Mouse (Mus musculus) lung, postnatal 4 days (tissue): ENCODE data around the gene Kcnj12.

Experiments used
- DNase-seq, 2 experiments: peaks; one replicate each; pipeline ENCODE4 v3.0.0; 2021

Kcnj12 gene

GRCm38 (mm10) chr11:61111472-61111871 lies 89.1 kb downstream of the Kcnj12 start:
- DNase-seq: no peak

- no peak for DNase-seq
These were observed 90.1 kb downstream of the Kcnj12 start for GRCm38 (mm10) chr11:61112323-61112995.

- peak; percentile 40 to 44 for DNase-seq
These were observed 93.9 kb downstream of the Kcnj12 start for GRCm38 (mm10) chr11:61116226-61116625.

GRCm38 (mm10) chr11:61119996-61120583 lies 97.7 kb downstream of the Kcnj12 start:
- no peak for DNase-seq
